Mouse (Mus musculus) kidney, adult 2 months (tissue): Measurements from ENCODE around the gene Ltbp1.

Source experiments
- CTCF ChIP-seq: fragments of 200-500 bp; conservative IDR thresholded peaks from 2 replicates; pipeline ENCODE4 v1.5.1; 2011; ENCODE audit warnings: low read depth, mild to moderate bottlenecking, control low read depth, low read length, moderate library complexity, mixed read lengths; ENCODE audit not compliant: insufficient read depth, insufficient read length
- POLR2A ChIP-seq: fragments of 200-500 bp; IDR thresholded peaks from one replicate; pipeline ENCODE4 v1.6.1; 2011; ENCODE audit warnings: low read depth, low read length, control low read depth

DNA sequence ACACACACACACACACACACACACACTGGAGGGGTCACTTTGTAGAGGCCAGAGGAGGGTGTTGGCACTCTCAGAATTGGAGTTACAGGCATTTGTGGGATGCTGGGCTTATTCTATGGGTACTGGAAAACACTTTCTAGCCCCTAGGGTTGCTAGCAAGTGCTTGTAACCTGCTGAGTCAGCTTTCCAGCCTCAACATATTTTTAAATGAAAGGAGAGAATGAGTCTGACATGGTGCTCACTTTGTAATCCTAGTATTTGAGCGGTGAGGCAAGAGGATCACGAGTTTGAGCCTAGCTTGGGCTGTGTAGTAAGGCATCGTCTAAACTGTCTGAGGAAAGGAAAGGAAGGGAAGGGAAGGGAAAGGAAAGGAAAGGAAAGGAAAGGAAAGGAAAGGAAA lies 429.5 kb downstream of the Ltbp1 start:
- TF ChIP-seq CTCF (no peak), POLR2A (no peak)
